Mouse (Mus musculus): ENCODE data around the gene Il9.

Gene Il9

DNA sequence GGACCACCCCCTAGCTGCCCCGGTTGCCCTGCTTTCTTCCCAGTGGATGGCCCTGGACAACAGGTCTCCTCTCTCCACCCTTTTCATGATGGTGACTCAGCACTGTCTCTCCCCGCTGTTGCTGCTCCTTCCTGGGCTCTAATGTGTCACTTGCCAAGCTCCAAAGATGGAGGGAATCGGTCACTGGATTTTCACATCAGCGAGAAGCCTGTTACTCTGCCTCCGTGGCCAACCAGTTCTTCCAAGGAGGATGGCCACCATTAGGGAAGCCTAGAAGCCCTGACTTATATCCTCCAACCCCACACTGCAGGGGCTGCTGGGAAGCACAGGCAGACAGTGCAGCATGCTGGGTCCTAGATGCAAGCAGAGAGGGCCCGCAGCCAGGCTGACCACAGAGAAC lies 10.8 kb downstream of the Il9 start:
- DNase-seq (ENCODE audit: low read depth): no peak

DNA sequence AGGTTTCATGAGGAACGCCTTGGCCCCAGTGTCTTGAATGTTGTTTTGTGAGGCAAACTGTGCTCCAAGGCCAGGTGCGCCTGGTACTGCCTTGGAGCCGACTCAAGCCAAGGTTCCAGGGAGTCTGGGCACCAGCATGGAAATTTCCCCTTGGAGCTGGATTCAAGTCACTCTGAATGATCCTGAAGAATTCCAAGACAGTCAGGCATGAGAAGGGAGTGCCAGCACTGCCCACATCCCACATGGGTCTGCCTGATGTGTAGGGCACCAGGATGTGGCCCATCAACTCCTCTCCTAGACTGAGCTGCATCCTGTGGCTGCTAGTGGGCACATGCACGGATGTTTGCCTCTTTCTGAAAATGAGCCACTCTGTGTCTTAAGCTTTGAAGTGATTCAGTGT lies 13.5 kb downstream of the Il9 start:
- no peak for DNase-seq (ENCODE audit: low read depth)

DNA sequence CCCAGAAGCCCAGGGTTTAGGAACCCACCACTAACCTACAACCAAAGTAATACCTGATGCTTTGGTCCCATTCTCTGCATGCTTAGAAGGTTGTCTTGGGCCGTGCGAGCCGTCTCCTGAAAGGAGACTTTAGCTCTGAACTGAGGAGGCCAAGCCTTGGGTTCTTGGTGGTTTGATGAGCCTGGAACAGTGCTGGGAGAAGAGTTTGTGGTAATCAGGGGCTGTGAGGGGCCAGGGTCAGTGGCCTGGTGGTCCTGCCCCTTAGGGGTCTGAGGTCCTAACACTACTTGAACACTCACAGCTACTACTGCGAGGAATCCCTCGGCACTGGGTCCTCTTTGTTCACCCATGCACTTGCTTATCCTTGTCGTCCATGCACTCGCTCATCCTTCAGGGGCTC lies 14.3 kb downstream of the Il9 start:
- DNase-seq (ENCODE audit: low read depth): no peak

DNA sequence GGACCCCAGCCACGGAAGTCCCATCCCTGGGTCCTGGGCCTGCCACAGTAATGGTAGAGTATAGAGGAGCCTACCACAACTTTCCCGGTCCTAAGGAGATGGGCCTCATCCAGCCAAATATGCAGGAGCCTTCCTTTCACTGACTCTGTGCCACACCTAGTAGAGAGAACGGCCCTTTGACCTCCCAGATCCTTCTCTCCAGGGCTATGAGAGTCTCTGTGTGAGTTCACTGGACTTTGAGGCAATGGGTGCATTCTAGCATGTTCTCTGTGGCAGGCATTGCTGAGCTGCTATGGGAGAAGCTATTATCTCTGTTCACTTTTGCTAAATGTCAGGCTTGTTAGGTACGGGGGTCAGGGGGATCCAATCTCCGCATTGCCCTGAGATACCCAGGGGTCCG lies 18.3 kb downstream of the Il9 start:
- no peak for DNase-seq (ENCODE audit: low read depth)

DNA sequence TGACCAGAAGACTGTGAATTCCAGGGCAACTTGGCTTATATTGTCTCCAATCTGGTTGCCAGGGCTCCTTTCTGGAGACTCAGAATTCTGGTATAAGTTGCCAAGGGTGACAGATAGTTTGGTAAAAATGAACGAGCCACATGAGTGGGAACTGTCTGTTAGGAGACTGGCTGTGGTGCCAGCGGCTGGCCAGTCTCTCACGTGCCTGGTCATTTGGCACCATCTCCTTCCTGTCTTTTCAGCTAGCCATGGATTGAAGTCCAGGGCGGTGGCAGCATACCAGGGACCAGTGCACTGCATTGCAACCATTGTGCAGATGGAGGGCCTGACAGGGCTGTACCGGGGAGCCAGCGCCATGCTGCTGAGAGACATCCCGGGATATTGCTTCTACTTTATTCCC lies 18.8 kb downstream of the Il9 start:
- no peak for DNase-seq (ENCODE audit: low read depth)

DNA sequence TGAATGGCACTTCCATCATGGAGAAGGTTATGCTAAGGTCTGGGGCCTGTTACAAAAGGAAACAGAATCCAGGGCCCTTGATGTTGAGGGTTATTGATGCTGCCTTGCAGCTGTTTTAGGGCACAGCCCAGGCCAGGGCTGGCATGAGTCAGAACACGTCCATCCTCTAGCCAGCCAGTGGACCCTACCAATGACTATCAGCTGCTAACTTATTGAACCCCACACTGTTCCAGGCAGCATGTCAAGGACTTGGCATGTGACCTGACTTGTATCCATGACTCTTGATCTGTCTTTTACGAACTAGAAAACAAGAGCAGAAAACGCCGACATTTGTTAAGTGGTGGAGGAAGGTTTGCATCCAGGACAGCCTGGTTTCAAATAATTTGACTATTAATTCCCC lies 19.3 kb downstream of the Il9 start:
- no peak for DNase-seq (ENCODE audit: low read depth)

DNA sequence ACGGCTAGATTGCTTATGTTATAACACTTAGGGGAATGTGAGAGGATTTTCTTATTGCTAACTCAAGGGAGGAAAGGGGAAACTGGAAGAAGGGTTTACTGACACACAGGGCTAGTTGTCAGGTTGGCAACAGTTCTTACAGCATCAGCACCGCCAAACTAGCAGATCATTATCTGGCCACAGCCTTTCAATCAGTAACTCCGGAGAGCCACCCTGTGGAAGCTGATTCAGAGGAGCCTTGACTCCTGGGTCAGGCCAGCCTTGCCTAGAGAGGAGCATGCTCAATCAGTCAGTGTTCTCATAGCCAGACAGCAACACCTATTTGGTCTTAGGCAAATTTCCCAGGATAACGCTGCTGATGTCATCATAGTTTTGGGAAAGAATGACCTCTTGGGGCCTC lies 20.6 kb downstream of the Il9 start:
- DNase-seq (ENCODE audit: low read depth): no peak

DNA sequence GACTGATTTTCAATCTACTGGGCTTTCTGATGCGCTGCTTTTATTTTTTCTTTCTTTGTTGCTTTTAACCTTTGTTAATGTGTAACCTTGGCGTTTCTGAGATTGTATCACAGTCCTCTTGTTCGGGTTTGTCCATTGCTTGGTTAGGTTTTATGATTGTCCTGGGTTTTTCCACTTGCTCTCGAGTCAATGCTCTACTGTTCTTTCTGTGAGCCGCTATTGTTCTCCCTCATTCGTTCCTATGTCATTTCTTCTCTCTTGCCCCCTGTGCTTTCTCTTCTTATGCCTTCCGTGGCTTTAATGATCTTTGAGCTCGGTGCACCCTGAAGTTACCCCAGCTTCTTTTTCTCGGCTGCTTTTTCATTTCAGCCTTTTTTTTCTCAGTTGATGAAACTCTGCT lies 24.0 kb downstream of the Il9 start:
- DNase-seq (ENCODE audit: low read depth): no peak

DNA sequence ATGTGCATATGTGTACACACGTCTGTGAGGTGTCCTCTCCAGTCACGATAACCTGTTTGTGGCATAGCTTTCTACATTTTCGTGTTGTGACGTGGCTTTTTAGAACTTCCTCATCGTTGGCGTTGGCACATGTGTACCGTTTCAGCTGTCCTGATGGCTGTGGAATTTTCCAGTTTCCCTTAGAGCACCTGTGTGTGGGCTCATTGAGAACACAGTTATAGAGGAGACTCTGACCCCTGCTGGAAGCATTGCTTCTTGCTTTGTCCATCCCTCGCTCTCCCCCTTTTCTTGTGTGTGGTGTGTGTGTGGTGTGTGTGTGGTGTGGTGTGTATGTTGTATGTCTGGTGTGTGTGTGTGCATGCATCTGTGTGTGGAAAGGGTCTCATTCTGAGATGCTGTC lies 32.0 kb downstream of the Il9 start:
- DNase-seq (ENCODE audit: low read depth): no peak

DNA sequence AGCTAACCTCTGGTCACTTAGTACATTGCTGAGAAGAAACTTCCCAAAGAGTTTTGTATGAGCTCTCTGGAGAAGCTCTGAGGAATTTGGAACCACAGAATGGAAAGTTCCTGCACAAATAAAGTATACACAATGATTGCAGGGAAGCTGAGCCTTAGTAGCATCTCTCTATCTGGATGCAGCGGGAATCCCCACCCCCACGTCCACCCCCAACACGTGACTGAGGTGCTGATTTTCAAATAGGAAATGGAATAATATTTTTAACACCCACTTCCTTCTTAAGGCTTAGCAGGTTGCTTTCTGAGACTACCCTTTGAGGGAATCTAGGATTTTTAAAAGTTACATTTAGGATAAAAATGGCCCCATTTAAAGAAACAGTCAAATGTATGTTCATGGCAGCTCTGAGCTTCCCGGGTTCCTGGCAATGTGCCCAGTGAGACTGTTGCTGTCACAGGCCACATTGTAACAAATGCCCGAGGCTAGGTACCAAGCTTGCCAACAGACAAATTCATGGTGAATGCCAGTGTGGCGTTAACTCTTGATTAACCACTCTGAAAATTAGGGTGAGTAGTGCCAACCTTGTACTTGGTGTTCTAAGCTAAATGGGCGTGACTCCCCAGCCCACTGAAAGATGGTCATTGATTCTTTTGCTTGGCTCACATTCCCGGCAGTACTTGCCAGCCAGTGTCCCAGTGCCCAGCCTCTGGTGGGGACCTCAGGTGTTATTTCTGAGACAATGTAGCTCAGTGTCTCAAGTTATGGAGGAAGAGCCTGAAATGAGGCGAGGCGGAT lies 32.6 kb downstream of the Il9 start:
- no peak for DNase-seq (ENCODE audit: low read depth)

DNA sequence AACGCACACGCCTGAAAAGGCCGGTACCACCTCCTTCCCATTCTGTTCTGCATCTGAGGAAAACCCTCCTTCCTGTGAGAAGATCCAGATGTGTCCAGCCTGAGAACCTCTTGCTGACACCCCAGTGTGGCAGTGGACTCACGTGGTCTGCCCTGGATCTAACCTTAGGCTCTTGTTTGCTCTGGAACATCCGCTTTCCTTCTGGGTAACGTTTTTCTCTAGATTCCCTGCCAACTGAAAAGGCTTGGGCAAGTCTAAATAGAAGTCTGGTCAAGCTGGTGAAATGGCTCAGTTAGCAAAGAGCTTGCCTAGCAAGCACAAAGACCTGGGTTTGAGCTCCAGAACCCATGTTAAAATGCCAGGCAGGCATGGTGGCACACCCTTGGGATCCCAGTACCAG lies 37.0 kb downstream of the Il9 start:
- no peak for DNase-seq (ENCODE audit: low read depth)

DNA sequence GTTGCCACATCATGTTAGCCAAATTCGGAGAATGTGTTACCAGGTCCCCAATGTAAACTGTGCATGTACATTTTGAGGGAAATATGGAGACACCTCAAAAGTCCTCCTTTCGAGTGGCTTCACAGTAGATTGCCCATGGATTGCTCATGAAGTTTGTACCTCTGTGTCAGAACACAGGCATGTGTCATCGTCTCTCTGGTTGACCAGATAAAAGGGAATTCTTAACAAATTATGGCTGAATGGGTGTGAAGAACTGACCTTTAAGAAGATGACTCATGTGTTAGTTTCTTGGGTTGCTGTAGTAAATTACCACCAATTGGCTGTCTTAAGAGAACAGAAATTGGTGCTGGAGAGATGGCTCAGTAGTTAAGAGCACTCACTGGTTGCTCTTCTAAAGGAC lies 37.9 kb downstream of the Il9 start:
- no peak for DNase-seq (ENCODE audit: low read depth)

DNA sequence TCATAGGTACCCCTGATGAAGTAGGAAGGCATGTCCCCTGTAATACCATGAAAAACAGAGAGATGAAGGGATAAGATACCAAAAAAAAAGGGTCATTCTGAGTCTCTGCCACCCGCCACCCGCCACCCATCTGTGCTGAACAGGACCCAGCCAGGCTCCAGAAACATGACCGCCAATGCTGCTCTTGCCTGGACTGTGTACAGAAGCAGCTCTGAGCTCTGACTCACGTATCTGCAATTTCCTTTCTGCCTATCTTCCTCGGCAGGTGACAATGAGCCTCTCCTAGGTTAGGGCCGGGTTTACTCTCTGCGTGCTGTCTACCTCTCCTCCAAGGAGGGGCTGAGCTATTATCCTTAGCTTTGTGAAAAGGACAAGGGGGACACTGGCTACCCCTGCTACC lies 38.6 kb downstream of the Il9 start:
- DNase-seq (ENCODE audit: low read depth): no peak

DNA sequence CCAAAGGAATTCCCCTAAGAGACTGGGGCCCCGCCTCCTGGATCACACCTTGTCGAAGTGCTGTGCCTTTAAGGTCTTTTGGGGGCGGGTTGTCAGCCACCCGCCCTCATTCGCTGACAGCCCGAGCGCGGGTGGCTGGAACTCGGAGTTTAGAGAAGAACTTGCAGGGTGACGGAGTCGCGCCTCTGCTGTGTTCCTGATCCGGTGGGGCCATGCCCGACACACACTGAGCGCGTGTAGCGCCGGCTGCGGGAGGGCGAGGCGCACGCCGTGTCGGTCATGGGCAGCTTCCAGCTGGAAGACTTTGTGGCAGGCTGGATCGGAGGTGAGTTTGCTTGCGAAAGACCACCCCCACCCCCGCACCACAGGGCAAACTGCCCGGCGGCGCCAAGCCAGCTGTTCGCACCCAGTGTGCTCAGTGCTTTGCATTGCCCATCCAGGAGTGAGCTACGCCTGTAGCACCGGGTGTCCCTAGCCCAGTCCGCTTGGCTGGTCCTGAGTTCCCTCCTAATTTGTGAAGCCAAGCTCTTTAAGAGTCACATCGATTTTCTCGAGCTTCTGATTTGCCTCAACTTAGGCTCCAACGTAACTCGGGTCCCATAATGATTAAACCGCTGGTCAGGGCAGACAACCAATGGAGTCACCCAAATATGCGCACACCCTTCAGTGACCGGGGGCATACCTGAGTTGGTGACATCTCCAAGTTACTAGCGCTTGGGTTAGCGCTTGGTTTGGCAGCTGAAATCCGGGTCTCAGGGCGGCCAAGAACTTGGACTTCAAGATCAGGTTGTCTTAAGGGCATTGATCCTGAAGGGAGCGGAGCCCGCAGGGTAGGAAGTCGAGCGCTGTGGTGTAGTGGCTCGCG lies 43.6 kb downstream of the Il9 start, which contains the start of gene Slc25a48:
Gene Slc25a48 (plus strand): TSS at position 145 of the 865 bp plus-strand sequence.
- no peak for DNase-seq (ENCODE audit: low read depth)

DNA sequence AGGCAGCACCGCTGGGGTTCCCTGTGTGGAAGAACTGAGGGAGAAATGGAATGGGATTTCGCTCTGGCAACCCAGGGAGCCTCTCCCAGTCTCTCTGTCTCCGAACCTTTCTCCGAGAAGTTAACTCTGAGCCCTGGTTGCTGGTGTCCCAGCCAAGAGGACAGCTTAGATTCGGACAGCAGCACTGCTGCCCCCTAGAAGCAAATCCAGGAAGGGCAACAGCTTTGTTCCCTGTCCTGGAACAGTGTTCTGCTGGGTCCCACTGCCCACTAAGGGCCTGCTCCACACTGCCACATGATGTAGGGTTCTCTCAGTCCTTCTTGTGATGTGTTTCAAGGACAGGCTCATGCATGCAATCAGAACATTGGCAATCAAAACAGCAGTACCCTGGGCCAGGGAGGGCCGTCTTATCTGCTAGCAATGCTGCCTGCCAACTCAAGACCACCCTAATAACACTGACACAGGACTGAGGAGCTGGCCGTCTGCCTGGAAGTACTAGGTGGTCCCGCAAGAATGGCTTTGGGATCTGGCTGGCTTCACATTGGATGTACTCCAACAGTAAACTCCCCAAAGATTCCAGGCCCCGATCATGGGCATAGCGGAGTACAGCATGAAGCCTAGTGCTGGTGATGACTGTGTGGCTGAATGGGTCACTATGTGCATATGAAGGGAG lies 46.3 kb downstream of the Il9 start:
- no peak for DNase-seq (ENCODE audit: low read depth)

DNA sequence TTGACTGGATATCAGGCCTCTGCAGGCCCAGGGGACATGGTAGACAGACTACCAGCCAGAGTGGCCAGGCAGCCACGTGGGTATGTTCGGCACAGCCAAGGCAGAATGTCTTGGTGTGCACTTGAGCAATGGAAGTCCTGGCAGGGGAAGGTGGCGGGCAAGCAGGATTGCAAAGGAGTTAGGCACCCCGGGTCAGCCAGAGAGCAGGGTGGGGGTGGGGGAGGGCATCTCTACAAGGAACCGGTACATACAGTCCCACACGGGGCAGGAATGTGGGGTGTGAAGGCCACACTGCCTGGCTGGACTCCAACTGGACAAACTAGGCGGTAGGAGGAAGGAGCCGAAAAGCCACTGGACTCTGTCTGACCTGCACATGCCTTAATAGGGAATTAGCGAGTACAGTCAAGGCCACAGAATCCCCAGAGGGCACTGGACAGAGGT lies 47.7 kb downstream of the Il9 start:
- no peak for DNase-seq (ENCODE audit: low read depth)

DNA sequence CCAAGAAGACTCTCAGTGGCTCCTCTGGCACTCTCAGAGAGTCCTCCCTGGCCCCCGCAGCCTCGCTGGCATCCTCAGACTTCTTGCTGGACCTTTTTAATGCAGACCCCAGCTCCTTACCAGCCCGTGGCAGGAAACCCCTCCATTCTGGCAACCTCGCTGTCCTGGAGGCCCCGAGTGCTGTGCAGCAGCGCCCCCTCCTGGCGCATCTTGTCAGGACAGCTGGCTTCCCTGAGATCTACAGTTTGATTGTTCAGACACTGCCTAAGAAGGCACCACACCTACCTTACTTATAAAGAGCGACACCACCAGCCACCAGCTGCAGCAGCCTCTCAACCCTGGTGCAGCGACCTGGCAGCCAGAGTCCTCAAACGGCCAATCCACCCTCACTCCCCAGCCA lies 48.6 kb downstream of the Il9 start:
- DNase-seq (ENCODE audit: low read depth): peak; percentile 30

DNA sequence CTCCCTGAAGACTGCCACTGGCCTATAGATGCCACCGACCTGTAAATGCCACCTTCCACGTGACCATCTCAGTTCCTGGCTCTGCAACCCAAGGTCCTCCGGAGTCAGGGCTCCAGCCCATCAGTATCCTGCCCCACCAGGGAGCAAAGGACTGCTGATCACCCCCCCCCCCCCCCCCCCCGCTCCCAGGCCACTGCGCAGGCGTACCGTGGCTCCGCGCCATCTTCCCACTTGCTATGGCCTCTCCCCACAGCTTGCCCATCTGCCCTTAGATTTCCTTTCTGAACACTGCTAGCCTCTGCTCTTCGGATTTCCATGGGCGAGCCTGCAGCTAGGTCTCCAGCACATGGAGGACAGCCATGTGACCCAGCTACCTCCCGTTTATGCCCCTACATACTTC lies 49.5 kb downstream of the Il9 start:
- DNase-seq (ENCODE audit: low read depth): no peak
